Mouse (Mus musculus) stomach, adult 2 months (tissue): ENCODE results near the gene Suco. TPM values are rescaled to one million over a fixed set of nuclear protein-coding genes. Genes with fewer than 3 reads are reported as not detected.

Experiments
- polyA plus RNA-seq: library from polyadenylated mRNA; depleted of rRNA; stranded (reverse); fragments of >200 nt; gene quantifications from 2 replicates; pipeline ENCODE4 v1.2.3, GENCODE M21; 2012; rRNA removed

Gene Suco
- 0.29 and 0.41 TPM in 2 replicates for polyA plus RNA-seq

GRCm38 (mm10) chr1:161876553-161877447 lies at the start of gene Suco:
Gene Suco, minus strand, starts transcription at chr1:161876682.

GRCm38 (mm10) chr1:161788339-161788738 lies 88.1 kb downstream of the Suco start, which contains the start of gene Fasl:
Gene Fasl, minus strand, starts transcription at chr1:161788495.

Other genes starting within 250 kb of the Suco start
- gene Fasl, start 88.2 kb downstream of the Suco start, polyA plus RNA-seq: 0.04 TPM in 1 of 2 replicates, not detected in the other
- gene Pigc, start 92.5 kb upstream of the Suco start, polyA plus RNA-seq: 6.2 and 7.1 TPM in 2 replicates
- gene 4930558K02Rik, start 103.0 kb upstream of the Suco start, polyA plus RNA-seq: not detected in 2 replicates